15 mouse cellular contexts compared by ENCODE assay signal in genomic region chr7:92848246-92848645, GRCm38 (mm10).
"Had no signal": no experiment of that assay in that cellular context is flagged by ENCODE, and none has a peak within 500 bp of the region (broad histone marks: within the 10 kb centered on the region; RNA-seq: fewer than 3 reads in every experiment).

No protein-coding gene starts in this region.

- H3K9me3 ChIP-seq: limb, embryonic 15.5 days; liver, embryonic 12.5 days; lung, embryonic 15.5 days; midbrain, embryonic 12.5 days; neural tube, embryonic 13.5 days had no signal

- H3K27me3 ChIP-seq: limb, embryonic 15.5 days; liver, embryonic 12.5 days; lung, embryonic 15.5 days; midbrain, embryonic 12.5 days; neural tube, embryonic 13.5 days had no signal

- H3K4me2 ChIP-seq: limb, embryonic 15.5 days; liver, embryonic 12.5 days; lung, embryonic 15.5 days; midbrain, embryonic 12.5 days; neural tube, embryonic 13.5 days had no signal

- H3K4me3 ChIP-seq: left cerebral cortex, adult 2 months; limb, embryonic 15.5 days; liver, embryonic 12.5 days; lung, embryonic 15.5 days; midbrain, embryonic 12.5 days; neural tube, embryonic 13.5 days had no signal

- ATAC-seq: liver, embryonic 12.5 days; midbrain, embryonic 16.5 days had no signal

- H3K36me3 ChIP-seq: limb, embryonic 15.5 days; liver, embryonic 12.5 days; lung, embryonic 15.5 days; midbrain, embryonic 12.5 days; neural tube, embryonic 13.5 days had no signal

- H3K4me1 ChIP-seq: limb, embryonic 15.5 days; liver, embryonic 12.5 days; lung, embryonic 15.5 days; midbrain, embryonic 12.5 days; neural tube, embryonic 13.5 days had no signal

- DNase-seq: kidney, adult 8-10 months; kidney, postnatal 25 days; lung, postnatal 14 days; retina, postnatal 1 day; right cerebral cortex, postnatal 4 days; spleen, adult 18-20 months; thymus, postnatal 4 days had no signal

- H3K9ac ChIP-seq: limb, embryonic 15.5 days; liver, embryonic 12.5 days; lung, embryonic 15.5 days; midbrain, embryonic 12.5 days; neural tube, embryonic 13.5 days had no signal

- H3K27ac ChIP-seq: left cerebral cortex, adult 2 months; limb, embryonic 15.5 days; liver, embryonic 12.5 days; lung, embryonic 15.5 days; macrophage; midbrain, embryonic 12.5 days; neural tube, embryonic 13.5 days had no signal
